Mouse (Mus musculus): ENCODE results near the gene Scamp2.

DNA sequence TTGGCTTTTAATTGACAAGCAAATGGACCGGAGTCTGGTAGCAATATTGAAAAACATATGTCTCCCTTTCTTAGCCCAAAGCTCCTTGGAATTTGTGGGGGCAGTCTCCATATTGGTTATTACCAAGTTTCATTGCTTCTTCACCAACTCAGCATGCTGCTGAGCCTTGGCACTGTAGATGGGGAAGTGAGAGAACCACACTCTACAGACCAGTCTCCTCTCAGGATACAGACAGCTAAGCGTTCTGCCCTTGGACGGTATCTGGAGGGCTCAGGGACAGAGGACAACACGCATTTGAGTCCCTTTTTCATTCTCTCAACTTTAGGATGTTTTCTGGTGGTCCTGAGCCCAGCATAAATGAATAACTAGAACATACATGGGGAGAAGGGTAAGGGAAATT is 2.1 kb upstream of the Scamp2 start:
- no peak for TF ChIP-seq POLR2A (IDR thresholded peaks at IDR 0.05; ENCODE audit: borderline replicate concordance, extremely low read depth, low read depth, low read length)
- TF ChIP-seq CTCF (IDR thresholded peaks at IDR 0.05; ENCODE audit: insufficient read depth, low read length): no peak
